Mouse (Mus musculus) kidney, postnatal 10 days (tissue): Measurements from ENCODE around the gene Ssh2.

ENCODE experiments used
- DNase-seq: peaks from one replicate; pipeline ENCODE4 v3.0.0; 2021; ENCODE audit warnings: mixed read lengths

Gene Ssh2

DNA sequence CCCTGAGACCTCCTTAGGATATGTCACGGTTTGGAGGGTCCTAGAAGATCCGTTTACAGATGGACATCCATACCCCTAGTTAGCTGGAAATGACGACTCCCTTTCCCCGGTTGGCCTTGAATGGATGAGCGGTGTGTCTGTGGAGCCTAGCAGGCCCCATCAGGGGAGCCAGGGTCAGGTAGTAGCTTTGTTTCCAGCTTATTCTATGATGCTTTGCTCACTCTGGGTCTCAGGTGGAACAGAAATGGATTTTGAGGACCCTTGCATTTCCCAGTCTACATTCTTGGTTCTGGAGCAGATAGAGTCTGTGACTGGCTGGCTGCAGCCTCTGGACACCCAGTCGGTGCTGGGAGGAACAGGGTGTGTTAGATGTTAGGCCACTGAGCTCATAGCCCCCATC is 278.7 kb downstream of the Ssh2 start:
- no peak for DNase-seq

- no peak for DNase-seq
These were observed 279.4 kb downstream of the Ssh2 start for GRCm38 (mm10) chr11:77495507-77495906.

DNA sequence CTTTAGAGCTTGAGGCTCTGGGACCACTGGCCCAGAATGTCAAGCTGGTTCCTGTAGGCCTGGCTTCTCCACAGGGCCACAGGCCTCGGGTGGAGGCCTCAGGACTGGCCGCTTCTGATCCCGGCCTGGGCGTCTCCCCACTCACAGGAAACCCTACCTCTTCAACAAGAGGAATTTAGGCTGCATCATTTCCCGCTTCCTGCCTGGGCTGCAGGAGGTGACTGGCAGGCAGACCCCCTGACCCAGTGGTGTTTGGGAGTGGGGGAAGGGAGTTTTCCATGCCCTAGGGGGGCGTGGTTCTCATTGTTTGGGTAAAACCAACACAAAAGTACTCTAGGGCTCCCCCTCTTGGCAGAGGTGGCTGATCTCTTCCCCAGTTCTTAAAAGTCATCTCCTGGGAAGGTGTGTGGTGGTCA is 281.3 kb downstream of the Ssh2 start:
- DNase-seq = peak; percentile 83

DNA sequence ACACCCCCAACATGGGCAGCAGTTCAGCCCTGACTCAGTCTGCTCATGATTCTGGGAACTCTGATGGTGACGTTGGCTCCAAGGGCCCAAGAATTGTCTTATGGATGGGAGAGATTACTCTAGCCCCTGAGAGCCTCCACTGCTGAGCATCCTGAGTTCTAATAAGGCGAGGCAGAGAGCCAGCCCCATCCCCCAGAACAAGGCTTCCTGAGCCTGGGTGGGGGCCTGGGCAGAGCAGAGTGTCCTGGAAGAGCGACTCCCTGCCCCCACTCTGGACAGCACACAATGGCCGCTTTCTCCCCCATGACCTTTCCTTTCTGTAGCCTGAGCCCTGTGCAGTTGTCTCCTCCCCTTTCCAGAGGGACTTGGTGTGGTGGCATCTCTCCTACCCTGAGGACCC is 281.8 kb downstream of the Ssh2 start:
- peak; percentile 64 for DNase-seq

DNA sequence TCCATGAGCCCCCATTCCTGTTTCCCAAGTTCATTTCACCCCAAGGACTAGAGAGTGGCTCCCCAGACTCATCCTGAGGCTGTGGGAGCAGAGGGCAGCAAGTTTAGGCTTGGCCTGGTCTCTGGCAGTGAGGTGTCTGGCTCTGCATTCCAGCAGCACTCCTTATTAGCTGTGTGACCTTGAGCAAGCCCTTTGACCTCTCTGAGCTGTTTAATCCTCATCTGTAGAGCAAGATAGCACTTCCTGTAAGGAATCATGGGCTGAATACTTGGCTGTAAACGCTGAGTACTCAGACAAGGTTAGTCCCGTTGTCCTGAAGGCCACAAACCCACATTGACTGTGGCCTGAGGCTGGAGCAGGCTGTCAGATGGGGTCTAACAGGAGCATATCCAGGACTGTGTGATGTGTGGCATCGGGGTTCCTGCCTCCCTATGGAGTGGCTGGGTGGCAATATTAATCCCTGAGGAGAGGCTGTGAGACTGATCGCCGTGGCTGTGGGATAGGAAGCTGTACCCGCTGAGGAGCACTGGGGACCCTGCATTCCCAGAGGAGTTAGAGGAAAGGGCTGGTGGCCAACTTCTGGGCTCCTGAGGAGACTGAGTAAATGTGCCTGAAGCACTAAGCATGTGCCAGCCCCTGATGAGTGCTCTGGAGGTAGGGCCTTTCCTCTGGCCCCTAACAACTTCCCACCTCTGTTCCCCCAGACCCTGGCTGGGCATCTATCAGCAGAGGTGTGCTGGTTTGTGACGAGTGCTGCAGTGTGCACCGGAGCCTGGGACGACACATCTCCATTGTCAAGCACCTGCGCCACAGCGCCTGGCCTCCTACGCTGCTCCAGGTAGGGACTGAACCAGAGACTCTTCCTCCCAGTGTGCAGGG is 282.4 kb downstream of the Ssh2 start:
- DNase-seq = peak; percentile 32

- DNase-seq = no peak
These were observed 283.3 kb downstream of the Ssh2 start for GRCm38 (mm10) chr11:77499354-77499753.

- DNase-seq = peak; percentile 31
These were observed 284.6 kb downstream of the Ssh2 start for GRCm38 (mm10) chr11:77500361-77501325.

- peak; percentile 87 for DNase-seq
These were observed 285.3 kb downstream of the Ssh2 start for GRCm38 (mm10) chr11:77501392-77501791.

DNA sequence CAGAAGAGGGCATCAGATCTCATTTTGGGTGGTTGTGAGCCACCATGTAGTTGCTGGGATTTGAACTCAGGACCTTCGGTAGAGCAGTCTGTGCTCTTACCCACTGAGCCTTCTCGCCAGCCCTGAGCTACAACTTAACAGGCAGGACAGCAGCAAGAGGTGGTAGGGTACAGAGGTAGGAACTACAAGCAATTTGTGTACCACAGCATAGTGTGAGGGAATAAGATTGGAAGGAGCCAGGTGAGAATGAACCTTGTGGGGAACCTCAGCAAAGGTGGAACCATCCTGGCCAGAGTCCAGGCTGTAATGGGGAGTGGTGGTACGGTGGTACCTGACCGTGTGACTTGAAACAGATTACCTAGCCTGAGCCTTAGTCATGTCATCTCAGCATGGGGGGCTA is 285.9 kb downstream of the Ssh2 start:
- peak; percentile 18 for DNase-seq

GRCm38 (mm10) chr11:77502481-77502880 is 286.4 kb downstream of the Ssh2 start:
- peak; percentile 39 for DNase-seq

DNA sequence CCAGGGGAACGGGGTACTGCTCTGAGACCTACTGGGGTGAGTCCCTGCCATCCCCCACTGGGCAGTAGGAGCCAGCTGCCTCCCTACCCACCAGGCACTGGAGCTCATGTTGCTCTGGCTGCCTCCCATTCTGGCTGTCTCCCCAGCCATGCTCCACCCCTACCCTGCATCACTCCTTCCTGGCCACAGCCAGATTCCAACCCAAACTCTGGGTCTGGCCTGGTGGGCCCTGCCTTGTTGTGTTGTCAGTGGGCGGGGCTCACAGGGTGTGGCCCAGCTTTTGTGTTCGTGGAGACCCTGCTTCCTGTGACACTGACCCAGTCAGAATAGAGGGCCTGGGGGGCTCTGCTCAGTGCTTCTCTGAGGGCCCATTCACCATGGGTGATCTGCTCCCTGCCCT is 287.4 kb downstream of the Ssh2 start:
- peak; percentile 53 for DNase-seq

DNA sequence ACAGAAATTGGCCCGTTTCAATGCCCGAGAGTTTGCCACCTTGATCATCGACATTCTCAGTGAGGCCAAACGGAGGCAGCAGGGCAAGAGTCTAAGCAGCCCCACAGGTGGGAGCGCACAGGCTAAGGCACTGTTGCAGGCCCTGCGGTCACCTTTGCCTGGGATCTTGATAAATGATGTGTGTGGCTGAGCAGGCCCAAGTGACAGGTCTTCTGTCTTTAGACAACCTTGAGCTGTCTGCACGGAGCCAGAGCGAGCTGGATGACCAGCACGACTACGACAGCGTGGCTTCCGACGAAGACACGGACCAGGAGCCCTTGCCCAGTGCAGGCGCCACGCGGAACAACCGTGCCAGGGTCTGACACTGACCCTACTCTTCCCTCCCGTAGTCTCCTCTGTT is 288.3 kb downstream of the Ssh2 start:
- no peak for DNase-seq

DNA sequence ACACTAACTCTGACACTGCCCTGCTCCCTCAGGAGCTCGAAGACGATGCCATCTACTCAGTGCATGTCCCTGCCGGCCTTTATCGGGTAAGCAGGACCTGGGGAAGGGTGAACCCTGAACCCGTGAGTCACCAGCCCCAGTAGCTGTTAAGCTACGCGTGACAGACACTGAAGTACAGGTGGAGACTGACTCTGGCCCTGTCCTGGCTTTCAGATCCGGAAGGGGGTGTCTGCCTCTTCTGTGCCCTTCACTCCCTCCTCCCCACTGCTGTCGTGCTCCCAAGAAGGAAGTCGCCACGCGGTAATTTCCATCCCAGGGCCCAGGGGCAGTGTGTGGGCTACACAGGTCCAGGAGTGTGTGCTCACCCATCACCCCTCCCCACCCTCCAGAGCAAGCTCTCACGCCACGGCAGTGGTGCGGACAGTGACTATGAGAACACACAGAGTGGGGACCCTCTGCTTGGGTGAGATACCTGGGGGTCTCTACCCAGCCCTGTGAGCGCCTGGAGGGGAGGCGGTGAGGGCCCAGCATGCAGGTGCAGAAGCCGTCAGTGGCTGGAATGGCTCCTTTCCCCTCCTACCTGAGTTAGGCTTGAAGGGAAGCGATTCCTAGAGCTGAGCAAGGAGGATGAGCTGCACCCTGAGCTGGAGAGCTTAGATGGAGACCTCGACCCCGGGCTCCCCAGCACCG is 289.3 kb downstream of the Ssh2 start:
- no peak for DNase-seq

DNA sequence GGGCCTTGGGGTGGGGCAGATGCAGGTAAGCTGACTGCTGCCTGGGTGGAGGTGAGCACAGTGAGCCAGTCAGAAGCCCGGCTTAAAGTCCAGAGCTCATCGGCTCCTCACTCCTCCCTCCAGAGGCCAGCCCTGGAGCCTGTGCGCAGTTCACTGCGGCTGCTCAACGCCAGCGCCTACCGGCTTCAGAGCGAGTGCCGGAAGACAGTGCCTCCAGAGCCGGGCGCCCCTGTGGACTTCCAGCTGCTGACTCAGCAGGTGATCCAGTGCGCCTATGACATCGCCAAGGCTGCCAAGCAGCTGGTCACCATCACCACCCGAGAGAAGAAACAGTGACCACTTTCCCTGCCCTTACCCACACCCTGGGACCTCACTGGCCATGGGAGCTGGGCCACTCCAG is 290.2 kb downstream of the Ssh2 start:
- DNase-seq = peak; percentile 71

- peak; percentile 12 for DNase-seq
These were observed 290.9 kb downstream of the Ssh2 start for GRCm38 (mm10) chr11:77506941-77507340.

DNA sequence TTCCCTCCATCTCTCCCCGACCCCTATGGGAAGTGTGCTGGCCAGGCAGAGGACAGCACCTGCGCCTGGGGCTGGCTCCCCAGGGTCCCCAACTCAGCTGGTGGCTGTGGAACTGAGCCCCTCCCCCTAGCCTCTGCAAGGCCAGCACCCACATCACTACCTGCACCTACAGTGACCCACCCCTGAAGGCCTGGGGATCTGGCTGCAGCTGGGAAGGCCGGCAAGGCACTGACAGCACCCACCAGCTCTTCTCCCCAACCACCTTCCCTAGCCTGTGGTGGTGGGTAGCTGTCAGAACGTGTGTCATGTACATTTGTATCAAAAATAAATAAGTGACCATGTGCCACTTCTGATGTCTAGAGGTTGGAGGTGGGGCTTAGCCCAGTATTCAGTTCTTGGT is 291.3 kb downstream of the Ssh2 start:
- peak; percentile 30 for DNase-seq

DNA sequence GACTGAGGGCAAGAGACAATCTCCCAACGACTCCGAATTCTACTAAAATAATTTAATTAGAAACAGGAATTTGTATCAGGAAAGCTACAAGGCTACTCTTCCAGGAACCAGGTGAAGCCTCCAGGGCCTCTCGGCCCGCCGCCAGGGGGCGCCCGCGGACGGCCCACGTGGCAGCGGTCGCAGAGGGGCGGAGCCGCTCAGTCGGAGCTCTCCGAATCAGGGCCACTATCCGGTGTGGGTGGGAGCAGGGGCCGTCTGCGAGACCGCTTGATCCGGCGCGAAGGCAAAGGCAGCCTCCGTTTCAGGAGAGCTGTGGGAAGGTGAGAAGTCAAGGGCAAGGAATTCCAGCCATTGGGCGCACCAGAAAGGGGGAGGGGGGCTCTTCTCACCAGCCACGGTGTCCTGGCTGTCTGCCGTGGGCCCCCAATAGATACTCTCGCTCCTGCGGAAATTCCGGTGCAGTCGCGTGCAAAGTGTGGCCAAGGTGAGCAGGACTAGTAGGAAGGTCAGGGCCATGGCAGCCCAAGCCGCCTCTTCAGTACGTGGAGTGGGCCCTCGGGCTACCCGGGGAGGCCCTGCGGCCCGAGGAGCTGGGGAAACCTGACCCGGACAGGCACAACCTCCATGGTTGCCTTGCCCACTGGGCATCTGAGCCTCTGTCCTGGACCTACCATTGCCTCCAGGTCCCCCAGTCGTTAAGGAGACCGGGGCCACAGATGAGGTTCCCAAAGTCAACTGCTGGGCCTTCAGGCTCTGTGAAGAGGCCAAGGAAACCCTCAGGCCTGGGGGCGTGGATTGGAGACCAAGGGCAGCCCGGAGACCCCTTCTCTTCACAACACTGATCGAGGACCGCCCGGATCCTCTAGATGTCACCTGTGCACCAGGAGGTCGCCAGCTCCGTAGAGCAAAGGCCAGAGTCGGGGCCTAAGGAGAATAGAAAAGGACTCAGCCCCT is 292.3 kb downstream of the Ssh2 start:
- DNase-seq = peak; percentile 93
